Mouse (Mus musculus) midbrain, embryonic 12.5 days (tissue): ENCODE results near the gene Cartpt. TPM values are rescaled to one million over a fixed set of nuclear protein-coding genes. Genes with fewer than 3 reads are reported as not detected.
"Not testable (repeated sequence)": the region's sequence is repeated elsewhere in the genome, so short reads cannot be mapped to it uniquely, and the experiment has no call there.

Experiments used
- ATAC-seq: fragments of 200-750 bp; cut with Nextera tagmentation; 2 replicates; pipeline ENCODE4 v1.8.0; 2017; ENCODE audit warnings: low read depth, moderate TSS enrichment, moderate library complexity; ENCODE audit not compliant: low FRiP score
- H3K27ac ChIP-seq: fragments of 300-500 bp; sonication (generic); replicated peaks from 2 replicates; pipeline ENCODE4 v1.5.1; 2016; ENCODE audit warnings: mild to moderate bottlenecking
- H3K27me3 ChIP-seq: fragments of 300-500 bp; sonication (generic); 2 replicates; pipeline ENCODE4 v1.6.1; 2016; ENCODE audit warnings: mild to moderate bottlenecking
- H3K36me3 ChIP-seq: fragments of 300-500 bp; sonication (generic); 2 replicates; pipeline ENCODE4 v1.6.1; 2016
- H3K4me1 ChIP-seq: fragments of 300-500 bp; sonication (generic); 2 replicates; pipeline ENCODE4 v1.6.1; 2016
- H3K4me2 ChIP-seq: fragments of 300-500 bp; sonication (generic); replicated peaks from 2 replicates; pipeline ENCODE4 v1.6.1; 2016; ENCODE audit warnings: mild to moderate bottlenecking, moderate library complexity
- H3K4me3 ChIP-seq: fragments of 300-500 bp; sonication (generic); 2 replicates; pipeline ENCODE4 v1.5.1; 2016; ENCODE audit warnings: mild to moderate bottlenecking
- H3K9ac ChIP-seq: fragments of 300-500 bp; sonication (generic); replicated peaks from 2 replicates; pipeline ENCODE4 v1.6.1; 2016; ENCODE audit warnings: mild to moderate bottlenecking, moderate library complexity
- H3K9me3 ChIP-seq: fragments of 300-500 bp; sonication (generic); 2 replicates; pipeline ENCODE4 v1.6.1; 2016; ENCODE audit warnings: mild to moderate bottlenecking
- WGBS: fragments of 180-500 bp; shearing (Covaris S2); methylation state at CpG from one replicate; pipeline ENCODE4 v1.1.7; 2016; 5-methylcytosine and 5-hydroxymethylcytosine counted together
- polyA plus RNA-seq: library from polyadenylated mRNA; unstranded; fragments of >200 nt; fragmentation: Nextera tagmentation; extraction: Ambion mirVana; gene quantifications from 2 replicates; pipeline ENCODE4 v1.2.1, GENCODE M21; 2016

Cartpt gene
- polyA plus RNA-seq, 1 experiment from 2014 or later: 37.3 TPM

DNA sequence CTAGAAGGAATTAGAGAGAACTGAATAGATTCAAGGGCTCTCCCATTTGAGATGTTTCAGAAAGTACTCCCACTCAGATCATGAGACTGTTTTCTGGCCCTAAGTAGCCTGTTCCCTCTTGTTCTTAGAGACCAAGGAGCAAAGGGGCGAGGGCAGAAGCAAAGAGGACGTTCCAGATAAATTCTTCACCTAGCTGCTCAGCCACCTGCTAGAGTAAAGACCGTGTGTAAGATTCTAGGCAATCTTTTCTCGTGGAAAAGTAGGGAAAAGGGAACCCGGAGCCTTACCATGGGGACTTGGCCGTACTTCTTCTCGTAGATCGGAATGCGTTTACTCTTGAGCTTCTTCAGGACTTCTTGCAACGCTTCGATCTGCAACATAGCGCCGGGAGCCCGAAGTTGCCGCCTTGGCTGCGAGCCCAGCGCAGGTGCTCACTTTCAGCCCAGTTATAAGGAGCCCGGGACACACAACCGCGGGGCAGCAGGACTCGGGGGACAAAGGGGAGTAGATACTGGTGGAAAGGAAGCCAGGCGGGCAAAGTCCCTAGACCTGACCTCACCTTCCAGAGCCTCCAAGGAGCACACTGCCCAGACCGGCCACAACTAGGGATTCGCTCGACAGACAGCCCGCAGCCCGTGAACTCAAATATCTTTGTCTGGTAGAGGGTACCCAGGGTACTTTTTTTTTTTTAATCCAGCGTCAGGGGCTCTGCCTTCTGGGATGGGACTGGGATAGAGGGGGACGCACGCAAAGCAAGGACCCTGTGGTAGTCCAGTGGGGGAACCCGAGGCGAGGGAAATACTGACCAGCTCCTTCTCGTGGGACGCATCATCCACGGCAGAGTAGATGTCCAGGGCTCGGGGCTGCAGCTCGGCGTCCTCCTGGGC, 978 bp downstream of the Cartpt start:
- H3K9ac ChIP-seq: peak overlapping the region; percentile 53
- H3K9me3 ChIP-seq: no peaks in the 10 kb centered on the region
- peak overlapping the region; percentile 42 for H3K4me3 ChIP-seq
- 5% methylated on average over 38 of the region's 38 CpGs for WGBS
- no peaks in the 10 kb centered on the region for H3K36me3 ChIP-seq
- H3K4me1 ChIP-seq: peaks cover 16% of the 10 kb centered on the region
- H3K27me3 ChIP-seq: peaks cover 39% of the 10 kb centered on the region
- ATAC-seq: 0 out of 2 replicates have a peak, but pooled peaks have one; percentile 6
- H3K4me2 ChIP-seq: peak overlapping the region; percentile 69
- no peak overlapping the region for H3K27ac ChIP-seq

- Histone ChIP-seq H3K9ac (no peak overlapping the region), H3K27ac (no peak overlapping the region), H3K36me3 (no peaks in the 10 kb centered on the region), H3K9me3 (no peaks in the 10 kb centered on the region), H3K27me3 (peaks cover 39% of the 10 kb centered on the region), H3K4me3 (no peak overlapping the region), H3K4me1 (peaks cover 16% of the 10 kb centered on the region), H3K4me2 (0 out of 2 replicates have a peak overlapping the region, but pooled peaks have one; percentile 2)
- no peak for ATAC-seq
- 34% methylated on average over 14 of the region's 14 CpGs for WGBS
Measured at GRCm38 (mm10) chr13:99898816-99899215, 2.1 kb downstream of the Cartpt start.

DNA sequence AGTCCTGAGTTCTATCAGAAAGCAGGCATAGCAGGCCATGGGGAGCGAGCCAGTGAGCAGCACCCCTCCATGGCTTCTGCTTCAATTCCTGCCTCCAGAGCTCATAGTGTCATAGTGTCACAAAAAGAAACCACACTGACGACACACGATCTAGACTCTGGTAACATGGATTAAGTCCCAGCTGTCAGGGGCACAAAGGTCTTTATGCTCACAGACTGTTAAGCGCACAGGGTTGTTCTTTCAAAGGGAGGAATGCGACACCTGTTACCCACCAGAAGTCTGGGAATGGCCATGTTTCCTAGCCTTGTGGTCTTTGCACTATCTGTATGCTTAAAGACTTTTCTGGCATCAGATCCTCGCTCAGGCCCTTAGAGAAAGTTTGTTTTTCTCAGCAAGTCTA, 15.3 kb downstream of the Cartpt start:
- no peaks in the 10 kb centered on the region for H3K27me3 ChIP-seq
- no peaks in the 10 kb centered on the region for H3K9me3 ChIP-seq
- no peak overlapping the region for H3K27ac ChIP-seq
- no peaks in the 10 kb centered on the region for H3K4me1 ChIP-seq
- WGBS: 59% methylated on average over 6 of the region's 6 CpGs
- no peak overlapping the region for H3K4me2 ChIP-seq
- no peak overlapping the region for H3K4me3 ChIP-seq
- H3K36me3 ChIP-seq: no peaks in the 10 kb centered on the region
- no peak for ATAC-seq
- H3K9ac ChIP-seq: no peak overlapping the region

- not testable (repeated sequence) for H3K27me3 ChIP-seq, H3K9me3 ChIP-seq, ATAC-seq, H3K9ac ChIP-seq, H3K4me1 ChIP-seq, H3K4me2 ChIP-seq, H3K4me3 ChIP-seq, H3K27ac ChIP-seq, H3K36me3 ChIP-seq
- WGBS: 83% methylated on average over 8 of the region's 8 CpGs
Measured at GRCm38 (mm10) chr13:99881774-99882173, 19.1 kb downstream of the Cartpt start.

DNA sequence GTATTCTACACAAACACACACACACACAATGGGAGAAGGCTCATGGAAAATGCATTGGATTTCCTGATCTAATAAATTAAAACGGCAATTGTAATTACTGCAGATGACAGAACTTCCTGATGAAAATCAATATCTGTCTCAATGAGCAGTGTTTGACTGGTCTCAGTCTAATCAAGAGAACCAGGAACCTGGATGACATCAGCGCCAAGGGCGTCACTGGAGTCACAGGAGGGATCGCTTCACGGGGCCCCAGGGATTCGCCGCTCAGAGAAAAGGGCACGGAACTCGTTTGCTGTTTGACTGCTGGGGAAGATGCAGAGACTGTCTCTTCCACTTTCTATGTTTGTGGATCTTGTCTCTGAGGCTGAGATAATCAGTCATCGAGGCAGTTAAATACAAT, 21.2 kb downstream of the Cartpt start:
- no peak overlapping the region for H3K4me2 ChIP-seq
- no peak for ATAC-seq
- WGBS: 79% methylated on average over 10 of the region's 10 CpGs
- H3K9me3 ChIP-seq: no peaks in the 10 kb centered on the region
- H3K9ac ChIP-seq: no peak overlapping the region
- no peak overlapping the region for H3K4me3 ChIP-seq
- H3K36me3 ChIP-seq: no peaks in the 10 kb centered on the region
- H3K27ac ChIP-seq: peak overlapping the region; percentile 39
- H3K4me1 ChIP-seq: no peaks in the 10 kb centered on the region
- no peaks in the 10 kb centered on the region for H3K27me3 ChIP-seq

DNA sequence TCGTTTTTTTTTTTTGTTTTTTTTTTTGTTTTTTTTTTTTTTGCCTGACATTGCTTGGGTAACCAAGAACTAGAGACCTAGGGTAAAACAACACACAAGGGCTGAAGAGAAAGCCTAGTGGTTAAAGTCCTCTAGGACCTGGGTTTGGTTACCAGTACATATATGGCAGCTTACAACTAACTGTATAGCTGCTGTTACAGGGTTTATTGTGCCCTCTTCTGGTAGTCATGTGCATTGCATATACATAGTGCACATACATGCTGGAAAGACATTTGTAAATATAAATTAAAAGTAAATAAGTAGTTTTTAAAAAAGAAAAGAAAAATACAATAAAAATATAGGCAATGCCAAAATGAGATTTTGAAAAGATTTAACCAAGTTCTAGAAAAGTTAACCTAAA, 28.8 kb downstream of the Cartpt start:
- 79% methylated on average over 1 of the region's 1 CpGs for WGBS
- Histone ChIP-seq H3K4me1 (no peaks in the 10 kb centered on the region), H3K4me2 (no peak overlapping the region), H3K9ac (no peak overlapping the region), H3K27me3 (no peaks in the 10 kb centered on the region), H3K27ac (no peak overlapping the region), H3K4me3 (no peak overlapping the region), H3K36me3 (no peaks in the 10 kb centered on the region), H3K9me3 (0 out of 2 replicates have a peak, but pooled peaks cover 8% of the 10 kb centered on the region)
- no peak for ATAC-seq

- Histone ChIP-seq H3K9me3 (0 out of 2 replicates have a peak, but pooled peaks cover 8% of the 10 kb centered on the region), H3K4me2 (no peak overlapping the region), H3K27ac (no peak overlapping the region), H3K4me3 (no peak overlapping the region), H3K27me3 (no peaks in the 10 kb centered on the region), H3K9ac (no peak overlapping the region), H3K4me1 (no peaks in the 10 kb centered on the region), H3K36me3 (no peaks in the 10 kb centered on the region)
- 95% methylated on average over 6 of the region's 6 CpGs for WGBS
- no peak for ATAC-seq
Measured at GRCm38 (mm10) chr13:99868438-99868837, 32.5 kb downstream of the Cartpt start.

GRCm38 (mm10) chr13:99864331-99864730, 36.6 kb downstream of the Cartpt start:
- no peak overlapping the region for H3K27ac ChIP-seq
- no peaks in the 10 kb centered on the region for H3K4me1 ChIP-seq
- 86% methylated on average over 5 of the region's 5 CpGs for WGBS
- ATAC-seq: no peak
- H3K9me3 ChIP-seq: 0 out of 2 replicates have a peak, but pooled peaks cover 8% of the 10 kb centered on the region
- no peaks in the 10 kb centered on the region for H3K36me3 ChIP-seq
- H3K9ac ChIP-seq: no peak overlapping the region
- no peak overlapping the region for H3K4me3 ChIP-seq
- H3K4me2 ChIP-seq: no peak overlapping the region
- H3K27me3 ChIP-seq: no peaks in the 10 kb centered on the region

- Histone ChIP-seq H3K27ac (no peak overlapping the region), H3K4me2 (no peak overlapping the region), H3K4me1 (no peaks in the 10 kb centered on the region), H3K9ac (no peak overlapping the region), H3K36me3 (no peaks in the 10 kb centered on the region), H3K4me3 (no peak overlapping the region), H3K9me3 (no peaks in the 10 kb centered on the region), H3K27me3 (no peaks in the 10 kb centered on the region)
- 93% methylated on average over 3 of the region's 3 CpGs for WGBS
- no peak for ATAC-seq
Measured at GRCm38 (mm10) chr13:99860670-99861069, 40.2 kb downstream of the Cartpt start.

DNA sequence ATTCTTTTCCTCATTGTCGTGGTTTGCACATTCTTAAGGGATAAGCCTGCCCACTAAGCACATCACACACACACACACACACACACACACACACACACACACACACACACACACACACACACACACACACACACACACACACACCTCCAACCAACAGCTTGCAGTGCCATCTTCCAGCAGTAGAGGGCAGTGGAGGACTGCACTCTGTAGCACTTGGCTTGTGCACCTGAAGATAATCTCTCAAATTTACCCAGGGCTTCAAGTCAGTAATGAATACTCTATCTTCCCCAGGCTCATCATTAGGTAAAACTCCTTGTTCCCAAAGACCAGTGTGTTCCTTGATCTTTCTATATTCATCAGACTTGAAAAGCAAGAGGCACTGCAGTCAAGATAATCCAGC, 41.8 kb downstream of the Cartpt start:
- H3K4me2 ChIP-seq: no peak overlapping the region
- H3K9ac ChIP-seq: no peak overlapping the region
- no peaks in the 10 kb centered on the region for H3K27me3 ChIP-seq
- H3K27ac ChIP-seq: no peak overlapping the region
- ATAC-seq: no peak
- no peaks in the 10 kb centered on the region for H3K9me3 ChIP-seq
- no peak overlapping the region for H3K4me3 ChIP-seq
- H3K36me3 ChIP-seq: no peaks in the 10 kb centered on the region
- no peaks in the 10 kb centered on the region for H3K4me1 ChIP-seq
- 0% methylated on average over 1 of the region's 1 CpGs for WGBS

DNA sequence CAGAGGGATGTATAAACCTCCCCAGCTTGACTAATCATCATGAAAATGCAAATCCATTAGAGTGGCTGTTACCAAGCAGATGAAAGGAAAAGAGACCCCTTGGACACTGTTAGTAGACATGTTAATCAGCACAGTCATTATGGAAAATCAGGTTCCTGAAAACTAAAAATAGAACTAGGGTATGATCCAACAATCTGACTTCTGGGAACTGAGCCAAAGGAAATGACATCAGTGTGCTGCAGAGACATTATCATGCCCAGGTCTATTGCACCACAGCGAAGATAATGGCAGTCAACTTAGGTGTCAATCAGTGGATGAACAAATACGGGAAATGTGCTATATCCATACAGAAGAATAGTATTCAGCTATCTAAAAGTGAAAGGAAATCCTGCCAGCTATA, 43.0 kb downstream of the Cartpt start:
- 73% methylated on average over 2 of the region's 2 CpGs for WGBS
- no peaks in the 10 kb centered on the region for H3K9me3 ChIP-seq
- H3K27me3 ChIP-seq: no peaks in the 10 kb centered on the region
- H3K9ac ChIP-seq: no peak overlapping the region
- ATAC-seq: no peak
- no peak overlapping the region for H3K27ac ChIP-seq
- H3K36me3 ChIP-seq: no peaks in the 10 kb centered on the region
- no peak overlapping the region for H3K4me2 ChIP-seq
- no peak overlapping the region for H3K4me3 ChIP-seq
- no peaks in the 10 kb centered on the region for H3K4me1 ChIP-seq

DNA sequence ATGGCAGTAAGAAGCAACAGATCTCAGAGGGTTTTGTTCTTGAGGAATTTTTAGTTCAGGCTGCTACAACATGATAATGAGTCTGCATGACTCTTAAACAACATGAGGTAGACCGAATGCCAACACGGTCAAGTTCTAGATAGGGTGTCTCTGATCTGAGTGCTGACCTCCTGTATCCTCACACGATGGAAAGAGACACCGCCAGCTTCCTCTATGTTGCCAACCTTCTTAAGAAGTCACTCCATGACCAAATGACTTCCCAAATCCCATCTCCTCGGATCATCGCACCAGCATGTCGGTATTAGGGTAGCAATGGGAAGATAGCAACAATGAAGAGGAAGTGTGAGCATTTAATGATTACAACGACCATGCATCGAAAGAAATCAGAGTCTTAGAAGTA, 43.6 kb downstream of the Cartpt start:
- H3K27me3 ChIP-seq: no peaks in the 10 kb centered on the region
- no peak for ATAC-seq
- no peak overlapping the region for H3K9ac ChIP-seq
- H3K9me3 ChIP-seq: no peaks in the 10 kb centered on the region
- no peak overlapping the region for H3K27ac ChIP-seq
- WGBS: 78% methylated on average over 9 of the region's 9 CpGs
- H3K4me3 ChIP-seq: no peak overlapping the region
- H3K4me1 ChIP-seq: no peaks in the 10 kb centered on the region
- H3K36me3 ChIP-seq: no peaks in the 10 kb centered on the region
- H3K4me2 ChIP-seq: no peak overlapping the region
